Mouse (Mus musculus): ENCODE results near the gene Pttg1ip.

The Pttg1ip gene

GRCm38 (mm10) chr10:77581408-77582284 is at the start of gene Pttg1ip:
TSS of gene Pttg1ip (plus strand) at chr10:77581720.
- DNase-seq (ENCODE audit: low read depth, low spot score) = peak; percentile 99

GRCm38 (mm10) chr10:77532020-77532413 is 49.5 kb upstream of the Pttg1ip start:
- DNase-seq (ENCODE audit: low read depth, low spot score) = no peak

GRCm38 (mm10) chr10:77536727-77537126 is 44.8 kb upstream of the Pttg1ip start:
- DNase-seq (ENCODE audit: low read depth, low spot score) = no peak

- DNase-seq (ENCODE audit: low read depth, low spot score) = no peak
Measured at GRCm38 (mm10) chr10:77537215-77538209, 44.0 kb upstream of the Pttg1ip start.

- DNase-seq (ENCODE audit: low read depth, low spot score) = no peak
Measured at GRCm38 (mm10) chr10:77539320-77539945, 42.1 kb upstream of the Pttg1ip start.

- no peak for DNase-seq (ENCODE audit: low read depth, low spot score)
Measured at GRCm38 (mm10) chr10:77540576-77541102, 40.9 kb upstream of the Pttg1ip start.

- DNase-seq (ENCODE audit: low read depth, low spot score) = no peak
Measured at GRCm38 (mm10) chr10:77541864-77542666, 39.5 kb upstream of the Pttg1ip start.

- no peak for DNase-seq (ENCODE audit: low read depth, low spot score)
Measured at GRCm38 (mm10) chr10:77543226-77543625, 38.3 kb upstream of the Pttg1ip start.

GRCm38 (mm10) chr10:77544916-77545315 is 36.6 kb upstream of the Pttg1ip start:
- DNase-seq (ENCODE audit: low read depth, low spot score) = peak; percentile 86

- no peak for DNase-seq (ENCODE audit: low read depth, low spot score)
Measured at GRCm38 (mm10) chr10:77548576-77548975, 32.9 kb upstream of the Pttg1ip start.

GRCm38 (mm10) chr10:77550874-77551273 is 30.6 kb upstream of the Pttg1ip start:
- DNase-seq (ENCODE audit: low read depth, low spot score) = peak; percentile 34

GRCm38 (mm10) chr10:77552162-77552561 is 29.4 kb upstream of the Pttg1ip start:
- no peak for DNase-seq (ENCODE audit: low read depth, low spot score)

- DNase-seq (ENCODE audit: low read depth, low spot score) = no peak
Measured at GRCm38 (mm10) chr10:77553285-77553684, 28.2 kb upstream of the Pttg1ip start.

GRCm38 (mm10) chr10:77554918-77555317 is 26.6 kb upstream of the Pttg1ip start:
- DNase-seq (ENCODE audit: low read depth, low spot score) = no peak

GRCm38 (mm10) chr10:77556631-77557030 is 24.9 kb upstream of the Pttg1ip start:
- DNase-seq (ENCODE audit: low read depth, low spot score) = no peak

GRCm38 (mm10) chr10:77557641-77558040 is 23.9 kb upstream of the Pttg1ip start:
- no peak for DNase-seq (ENCODE audit: low read depth, low spot score)

- DNase-seq (ENCODE audit: low read depth, low spot score) = no peak
Measured at GRCm38 (mm10) chr10:77560090-77560489, 21.4 kb upstream of the Pttg1ip start.

- no peak for DNase-seq (ENCODE audit: low read depth, low spot score)
Measured at GRCm38 (mm10) chr10:77560830-77561229, 20.7 kb upstream of the Pttg1ip start.

- DNase-seq (ENCODE audit: low read depth, low spot score) = no peak
Measured at GRCm38 (mm10) chr10:77561508-77561907, 20.0 kb upstream of the Pttg1ip start.

GRCm38 (mm10) chr10:77565005-77565404 is 16.5 kb upstream of the Pttg1ip start:
- DNase-seq (ENCODE audit: low read depth, low spot score) = no peak

GRCm38 (mm10) chr10:77566651-77567050 is 14.9 kb upstream of the Pttg1ip start:
- DNase-seq (ENCODE audit: low read depth, low spot score) = peak; percentile 78
